Mouse (Mus musculus) liver, embryonic 11.5 days (tissue): ENCODE data around the gene Rrp9. TPM values are rescaled to one million over a fixed set of nuclear protein-coding genes. Genes with fewer than 3 reads are reported as not detected.

Source experiments
- ATAC-seq: fragments of 200-750 bp; cut with Nextera tagmentation; replicated peaks from 2 replicates; pipeline ENCODE4 v1.8.0; 2017; ENCODE audit warnings: moderate number of reproducible peaks, mild to moderate bottlenecking, moderate TSS enrichment, moderate library complexity; ENCODE audit not compliant: low FRiP score
- DNase-seq: peaks from one replicate; pipeline ENCODE4 v3.0.0-alpha.2; 2017; ENCODE audit warnings: low spot score
- H3K27ac ChIP-seq: fragments of 300-500 bp; sonication (generic); 2 replicates; pipeline ENCODE4 v1.5.1; 2014; ENCODE audit warnings: mild to moderate bottlenecking, low read depth, low read length, control low read depth
- H3K27me3 ChIP-seq: fragments of 300-500 bp; sonication (generic); replicated peaks from 2 replicates; pipeline ENCODE4 v1.6.1; 2014; ENCODE audit warnings: low read length, mixed read lengths; ENCODE audit not compliant: control insufficient read depth, insufficient read depth
- H3K36me3 ChIP-seq: fragments of 300-500 bp; sonication (generic); 2 replicates; pipeline ENCODE4 v1.6.1; 2014; ENCODE audit warnings: mild to moderate bottlenecking, low read length, moderate library complexity, mixed read lengths; ENCODE audit not compliant: control insufficient read depth, insufficient read depth
- H3K4me1 ChIP-seq: fragments of 300-500 bp; sonication (generic); replicated peaks from 2 replicates; pipeline ENCODE4 v1.6.1; 2014; ENCODE audit warnings: low read length, mixed read lengths; ENCODE audit not compliant: control insufficient read depth, insufficient read depth
- H3K4me2 ChIP-seq: fragments of 300-500 bp; sonication (generic); 2 replicates; pipeline ENCODE4 v1.6.1; 2014; ENCODE audit warnings: mild to moderate bottlenecking, control low read depth, moderate library complexity
- H3K4me3 ChIP-seq: fragments of 300-500 bp; sonication (generic); 2 replicates; pipeline ENCODE4 v1.5.1; 2014; ENCODE audit warnings: low read depth, low read length, control low read depth
- H3K9ac ChIP-seq: fragments of 300-500 bp; sonication (generic); 2 replicates; pipeline ENCODE4 v1.6.1; 2014; ENCODE audit warnings: low read depth, low read length, control low read depth
- H3K9me3 ChIP-seq: fragments of 300-500 bp; sonication (generic); 2 replicates; pipeline ENCODE4 v1.6.1; 2016; ENCODE audit warnings: low read length, inconsistent platforms, mixed read lengths; ENCODE audit not compliant: control insufficient read depth
- WGBS: fragments of 180-500 bp; shearing (Covaris S2); extraction: QIAGEN DNeasy Blood & Tissue Kit; methylation state at CpG from one replicate; pipeline ENCODE4 v1.1.7; 2014; 5-methylcytosine and 5-hydroxymethylcytosine counted together
- polyA plus RNA-seq: library from polyadenylated mRNA; unstranded; fragments of >200 nt; fragmentation: Nextera tagmentation; extraction: Ambion mirVana; gene quantifications from 2 replicates; pipeline ENCODE4 v1.2.1, GENCODE M21; 2014

Gene Rrp9
- polyA plus RNA-seq, 1 experiment from 2014 or later: 92.8 TPM

DNA sequence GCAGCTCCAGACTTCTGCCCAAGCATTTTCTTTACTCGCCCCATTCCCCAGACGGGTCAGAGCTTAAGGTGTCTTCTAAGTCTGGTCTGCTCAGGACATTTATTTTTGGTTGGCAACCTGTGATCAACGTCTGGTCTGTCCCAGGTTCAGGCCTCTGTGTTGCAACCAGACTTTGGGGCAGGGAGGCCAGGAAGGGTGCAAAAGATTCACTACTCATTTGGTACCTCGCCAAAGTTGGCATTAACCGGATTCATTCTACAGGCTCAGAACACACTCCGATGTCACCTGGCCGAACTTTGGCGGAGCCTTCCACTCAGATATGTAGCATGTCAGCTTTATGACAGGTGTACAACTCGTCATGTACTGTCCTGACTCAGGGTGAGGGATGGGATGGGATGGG is 27.8 kb upstream of the Rrp9 start:
- H3K27me3 ChIP-seq: no peaks in the 10 kb centered on the region
- peak overlapping the region; percentile 2; the same call in 1 of the 2 replicates for H3K27ac ChIP-seq
- no peaks in the 10 kb centered on the region for H3K9me3 ChIP-seq
- no peak overlapping the region for H3K9ac ChIP-seq
- no peaks in the 10 kb centered on the region for H3K36me3 ChIP-seq
- 36% methylated on average over 9 of the region's 9 CpGs for WGBS
- peaks cover 50% of the 10 kb centered on the region for H3K4me1 ChIP-seq
- H3K4me2 ChIP-seq: peak overlapping the region; percentile 92
- DNase-seq: no peak
- no peak; the same call in 1 of the 2 replicates for ATAC-seq
- H3K4me3 ChIP-seq: peak overlapping the region; percentile 60

DNA sequence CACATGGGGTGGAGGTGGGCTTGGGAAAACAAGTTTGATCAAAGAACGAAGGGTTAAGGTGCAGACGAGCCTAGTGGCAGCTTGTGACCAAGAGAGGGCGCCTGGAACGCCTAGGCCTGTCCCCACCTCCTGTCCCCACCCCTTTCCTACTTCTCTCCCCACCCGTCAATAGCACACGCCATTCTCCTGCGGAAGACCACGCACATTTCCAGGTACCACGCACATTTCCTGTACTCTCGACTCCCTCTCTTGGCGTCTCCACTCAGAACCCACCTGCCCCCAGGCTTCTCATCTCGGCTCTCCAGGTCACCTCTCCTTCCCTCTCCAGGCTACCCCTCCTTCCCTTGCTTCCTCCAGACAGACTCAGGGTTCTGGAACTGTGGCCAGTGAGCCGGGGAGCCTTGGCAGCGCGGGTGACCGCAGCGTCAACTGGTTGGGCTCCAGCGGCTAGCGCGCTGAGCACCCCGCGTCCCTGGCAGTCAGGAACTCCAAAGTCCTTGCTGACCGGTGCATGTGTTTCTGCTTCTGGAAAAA is 27.2 kb upstream of the Rrp9 start:
- peak overlapping the region; percentile 71 for H3K9ac ChIP-seq
- H3K27ac ChIP-seq: peak overlapping the region; percentile 70; the same call in 1 of the 2 replicates
- under 1% methylated on average over 23 of the region's 23 CpGs for WGBS
- H3K4me1 ChIP-seq: peaks cover 54% of the 10 kb centered on the region
- H3K4me2 ChIP-seq: peak overlapping the region; percentile 92
- no peaks in the 10 kb centered on the region for H3K9me3 ChIP-seq
- H3K27me3 ChIP-seq: no peaks in the 10 kb centered on the region
- H3K36me3 ChIP-seq: no peaks in the 10 kb centered on the region
- DNase-seq: peak; percentile 66
- H3K4me3 ChIP-seq: peak overlapping the region; percentile 60
- peak; percentile 69 for ATAC-seq

DNA sequence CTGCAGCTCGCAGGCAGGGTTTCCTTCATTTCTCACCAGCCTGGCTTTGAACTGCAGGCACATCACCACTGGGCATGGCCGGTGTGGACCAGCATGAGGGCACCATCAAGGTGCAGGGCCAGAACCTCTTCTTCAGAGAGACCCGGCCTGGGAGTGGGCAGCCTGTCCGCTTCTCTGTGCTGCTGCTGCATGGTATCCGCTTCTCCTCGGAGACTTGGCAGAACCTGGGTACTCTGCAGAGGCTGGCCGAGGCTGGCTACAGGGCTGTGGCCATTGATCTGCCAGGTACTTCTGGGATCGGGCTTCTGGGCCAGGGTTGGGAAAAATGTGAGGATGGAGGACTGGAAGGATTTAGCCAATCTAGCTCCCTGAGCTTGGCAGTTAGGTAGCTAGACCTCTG is 25.8 kb upstream of the Rrp9 start:
- H3K9ac ChIP-seq: no peak overlapping the region
- H3K4me3 ChIP-seq: no peak overlapping the region
- peak overlapping the region; percentile 46 for H3K4me2 ChIP-seq
- no peak overlapping the region for H3K27ac ChIP-seq
- H3K36me3 ChIP-seq: no peaks in the 10 kb centered on the region
- no peaks in the 10 kb centered on the region for H3K27me3 ChIP-seq
- no peak for DNase-seq
- WGBS: 86% methylated on average over 8 of the region's 8 CpGs
- H3K4me1 ChIP-seq: peaks cover 59% of the 10 kb centered on the region
- ATAC-seq: no peak
- H3K9me3 ChIP-seq: no peaks in the 10 kb centered on the region

DNA sequence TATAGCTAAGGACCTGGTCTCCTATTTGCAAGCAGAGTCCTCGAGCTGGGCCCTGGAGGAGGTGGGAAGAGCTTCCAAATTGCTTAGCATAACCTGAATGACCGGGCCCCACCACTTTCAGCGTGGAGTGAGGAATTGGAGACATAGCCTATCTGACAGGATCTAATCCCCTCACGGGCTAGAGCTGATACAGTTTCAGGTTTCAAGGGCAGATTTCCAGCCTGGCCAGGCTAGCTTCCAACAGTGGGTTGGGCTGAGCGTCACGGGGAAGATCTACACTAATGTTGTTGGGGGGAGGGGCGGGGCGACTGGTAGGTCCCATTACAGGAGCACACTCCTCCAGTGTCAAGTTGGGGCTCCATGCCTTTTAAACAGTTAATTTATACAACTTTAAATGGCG is 25.1 kb upstream of the Rrp9 start:
- Histone ChIP-seq H3K4me2 (peak overlapping the region; percentile 46), H3K36me3 (no peaks in the 10 kb centered on the region), H3K4me1 (peaks cover 63% of the 10 kb centered on the region), H3K9me3 (no peaks in the 10 kb centered on the region), H3K27ac (no peak overlapping the region), H3K9ac (no peak overlapping the region), H3K27me3 (no peaks in the 10 kb centered on the region), H3K4me3 (no peak overlapping the region)
- WGBS: 31% methylated on average over 9 of the region's 9 CpGs
- DNase-seq (no peak), ATAC-seq (no peak)

DNA sequence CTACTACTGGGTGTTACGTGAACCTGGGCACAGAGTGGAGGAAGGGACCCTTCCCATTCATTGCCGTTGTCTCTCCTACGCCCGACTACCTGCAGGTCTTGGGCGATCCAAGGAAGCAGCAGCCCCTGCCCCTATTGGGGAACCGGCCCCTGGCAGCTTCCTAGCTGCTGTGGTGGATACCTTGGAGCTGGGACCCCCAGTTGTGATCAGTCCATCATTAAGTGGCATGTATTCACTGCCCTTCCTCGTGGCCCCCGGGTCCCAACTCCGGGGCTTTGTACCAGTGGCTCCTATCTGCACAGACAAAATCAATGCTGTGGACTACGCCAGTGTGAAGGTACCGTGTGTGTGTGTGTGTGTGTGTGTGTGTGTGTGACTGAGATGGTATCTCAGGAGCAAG is 24.5 kb upstream of the Rrp9 start:
- Histone ChIP-seq H3K27ac (no peak overlapping the region; the same call in 1 of the 2 replicates), H3K27me3 (no peaks in the 10 kb centered on the region), H3K4me3 (no peak overlapping the region), H3K9me3 (no peaks in the 10 kb centered on the region), H3K4me1 (peaks cover 62% of the 10 kb centered on the region), H3K36me3 (no peaks in the 10 kb centered on the region), H3K9ac (no peak overlapping the region), H3K4me2 (peak overlapping the region; percentile 26)
- 72% methylated on average over 11 of the region's 11 CpGs for WGBS
- no peak for ATAC-seq
- no peak for DNase-seq

DNA sequence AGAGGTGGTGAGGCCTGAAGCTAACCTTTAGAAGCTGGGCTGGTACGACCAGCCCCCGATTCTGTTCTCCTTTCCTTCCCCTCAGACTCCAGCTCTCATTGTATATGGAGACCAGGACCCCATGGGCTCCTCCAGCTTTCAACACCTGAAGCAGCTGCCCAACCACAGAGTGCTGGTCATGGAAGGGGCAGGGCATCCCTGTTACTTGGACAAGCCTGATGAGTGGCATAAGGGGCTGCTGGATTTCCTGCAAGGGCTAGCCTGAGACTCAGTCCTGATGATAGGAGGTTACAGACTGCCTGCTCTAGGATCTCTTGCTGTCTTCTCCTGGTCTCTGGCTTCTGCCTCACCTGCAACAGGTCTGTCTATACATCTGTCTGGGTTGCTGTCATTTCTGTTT is 23.9 kb upstream of the Rrp9 start:
- Histone ChIP-seq H3K9ac (no peak overlapping the region), H3K4me1 (peaks cover 63% of the 10 kb centered on the region), H3K4me2 (peak overlapping the region; percentile 91), H3K36me3 (no peaks in the 10 kb centered on the region), H3K4me3 (no peak overlapping the region), H3K27ac (no peak overlapping the region), H3K9me3 (no peaks in the 10 kb centered on the region), H3K27me3 (no peaks in the 10 kb centered on the region)
- 49% methylated on average over 2 of the region's 2 CpGs for WGBS
- DNase-seq (no peak), ATAC-seq (no peak)

DNA sequence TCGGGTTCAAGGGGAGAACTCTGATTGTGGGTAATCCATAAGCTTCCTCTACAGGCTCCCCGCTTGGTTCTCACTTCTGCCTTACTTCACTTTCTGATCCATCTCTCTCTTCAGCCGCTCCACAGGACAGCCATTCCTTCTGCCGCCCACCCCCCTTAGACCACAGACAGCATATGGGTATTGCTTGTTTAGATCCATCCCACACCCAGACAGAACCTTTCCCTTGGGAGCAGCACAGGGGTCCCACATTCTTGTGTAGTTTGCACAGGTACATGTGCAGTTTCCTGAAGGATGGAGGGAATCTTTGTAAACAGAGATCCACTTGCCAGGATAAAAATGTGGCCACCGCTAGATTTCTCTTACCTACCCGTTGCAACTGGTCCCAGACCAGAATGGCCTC is 23.4 kb upstream of the Rrp9 start:
- H3K9ac ChIP-seq: no peak overlapping the region
- H3K9me3 ChIP-seq: no peaks in the 10 kb centered on the region
- peak overlapping the region; percentile 75; the same call in 1 of the 2 replicates for H3K4me3 ChIP-seq
- ATAC-seq (no peak), DNase-seq (no peak)
- H3K27ac ChIP-seq: peak overlapping the region; percentile 6; the same call in 1 of the 2 replicates
- no peaks in the 10 kb centered on the region for H3K36me3 ChIP-seq
- H3K4me2 ChIP-seq: peak overlapping the region; percentile 91
- peaks cover 66% of the 10 kb centered on the region for H3K4me1 ChIP-seq
- 33% methylated on average over 6 of the region's 6 CpGs for WGBS
- no peaks in the 10 kb centered on the region for H3K27me3 ChIP-seq

DNA sequence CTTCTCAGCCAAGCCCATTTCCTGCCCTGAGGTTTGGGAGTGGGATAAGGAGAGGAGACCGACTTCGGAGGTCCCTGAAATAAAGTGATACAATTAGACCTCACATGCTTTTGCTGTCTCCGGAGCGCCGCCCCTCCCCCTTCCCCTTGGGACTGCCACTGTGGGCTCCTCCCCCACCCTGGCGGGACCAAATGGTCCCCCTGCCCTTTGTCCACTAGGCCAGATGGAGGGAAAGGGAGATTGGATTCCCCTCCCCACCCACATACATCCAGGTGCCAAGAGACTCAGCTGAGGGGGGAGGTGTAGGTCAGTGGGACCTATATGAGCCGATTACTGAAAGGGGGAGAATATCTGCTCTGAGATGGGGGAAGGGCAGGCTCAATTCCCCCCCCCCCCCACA is 22.9 kb upstream of the Rrp9 start:
- no peak overlapping the region; the same call in 1 of the 2 replicates for H3K9ac ChIP-seq
- no peaks in the 10 kb centered on the region for H3K36me3 ChIP-seq
- H3K27me3 ChIP-seq: no peaks in the 10 kb centered on the region
- peaks cover 63% of the 10 kb centered on the region for H3K4me1 ChIP-seq
- peak overlapping the region; percentile 83 for H3K27ac ChIP-seq
- DNase-seq: peak; percentile 69
- peak overlapping the region; percentile 75 for H3K4me3 ChIP-seq
- WGBS: 4% methylated on average over 7 of the region's 7 CpGs
- peak; percentile 16; the same call in 1 of the 2 replicates for ATAC-seq
- H3K9me3 ChIP-seq: no peaks in the 10 kb centered on the region
- H3K4me2 ChIP-seq: peak overlapping the region; percentile 91
